Mouse (Mus musculus) hindbrain, embryonic 10.5 days (tissue): Measurements from ENCODE around the gene Ino80b. TPM values are rescaled to one million over a fixed set of nuclear protein-coding genes. Genes with fewer than 3 reads are reported as not detected.

Source experiments
- DNase-seq: peaks from one replicate; pipeline ENCODE4 v3.0.0-alpha.2; 2017; ENCODE audit warnings: low spot score
- H3K27ac ChIP-seq: fragments of 300-500 bp; sonication (generic); 2 replicates; pipeline ENCODE4 v1.5.1; 2016; ENCODE audit warnings: mild to moderate bottlenecking, moderate library complexity
- H3K27me3 ChIP-seq: fragments of 300-500 bp; sonication (generic); 2 replicates; pipeline ENCODE4 v1.6.1; 2016; ENCODE audit warnings: mild to moderate bottlenecking; ENCODE audit not compliant: poor library complexity, insufficient read depth, severe bottlenecking
- H3K36me3 ChIP-seq: fragments of 300-500 bp; sonication (generic); 2 replicates; pipeline ENCODE4 v1.6.1; 2016; ENCODE audit warnings: mild to moderate bottlenecking, moderate library complexity
- H3K4me1 ChIP-seq: fragments of 300-500 bp; sonication (generic); replicated peaks from 2 replicates; pipeline ENCODE4 v1.6.1; 2016; ENCODE audit warnings: mild to moderate bottlenecking
- H3K4me3 ChIP-seq: fragments of 300-500 bp; sonication (generic); 2 replicates; pipeline ENCODE4 v1.5.1; 2016; ENCODE audit warnings: mild to moderate bottlenecking, moderate library complexity
- H3K9me3 ChIP-seq: fragments of 300-500 bp; sonication (generic); 2 replicates; pipeline ENCODE4 v1.6.1; 2016; ENCODE audit warnings: mild to moderate bottlenecking, moderate library complexity
- WGBS: fragments of 180-500 bp; shearing (Covaris S2); methylation state at CpG from one replicate; pipeline ENCODE4 v1.1.7; 2016; 5-methylcytosine and 5-hydroxymethylcytosine counted together
- microRNA counts: library from miRNA; unstranded; fragments of <30 nt; microRNA quantifications from one replicate; lab custom pipeline; 2017
- polyA plus RNA-seq: library from polyadenylated mRNA; unstranded; fragments of >200 nt; fragmentation: Nextera tagmentation; extraction: Ambion mirVana; gene quantifications from 2 replicates; pipeline ENCODE4 v1.2.1, GENCODE M21; 2016

Ino80b gene
- polyA plus RNA-seq, 1 experiment from 2014 or later: 22.8 TPM

DNA sequence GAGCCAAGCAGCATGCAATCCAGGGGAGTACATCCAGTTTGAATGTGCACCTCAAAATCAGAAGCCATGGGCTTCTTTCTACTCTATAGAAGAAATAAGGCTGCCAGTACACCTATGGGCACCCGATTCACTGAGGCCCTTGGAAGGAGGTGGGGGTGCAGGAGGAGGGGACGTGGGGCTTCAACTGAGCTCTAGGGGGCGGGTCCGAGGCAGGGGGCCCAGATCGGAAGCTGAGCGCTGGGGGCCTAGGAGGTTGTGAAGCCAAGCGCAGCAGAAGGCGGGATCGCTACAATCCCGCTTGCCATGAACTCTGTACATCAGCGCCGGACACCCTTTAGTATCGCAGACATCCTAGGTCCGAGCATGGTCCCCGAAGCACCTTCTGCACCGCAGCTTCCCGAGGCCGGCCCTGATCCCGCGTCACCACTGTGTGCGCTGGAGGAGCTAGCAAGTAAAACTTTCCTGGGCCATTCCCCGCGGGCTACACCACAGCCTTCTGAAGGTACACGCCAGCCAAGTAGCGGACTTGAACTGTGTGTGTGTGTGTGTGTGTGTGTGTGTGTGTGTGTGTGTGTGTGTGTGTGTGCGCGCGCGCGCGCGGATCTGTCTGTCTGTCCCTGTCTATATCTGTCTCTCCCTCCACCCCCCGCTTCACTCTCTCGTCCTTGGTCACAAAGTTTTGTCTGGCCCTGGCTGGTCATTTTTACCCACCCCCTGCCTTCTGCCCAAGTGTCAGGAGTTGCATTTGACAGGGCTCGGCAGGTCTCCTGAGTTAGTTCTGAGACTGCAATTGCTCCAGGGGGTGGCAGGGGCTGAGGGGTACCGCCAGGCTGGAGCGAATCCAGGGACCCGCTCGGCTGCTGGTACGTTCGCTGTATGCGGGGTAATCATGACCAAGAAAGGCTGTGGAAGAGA is 38.9 kb downstream of the Ino80b start, which contains the start of gene Lbx2:
Lbx2 (plus strand) TSS at position 247 of the 915 bp plus-strand sequence.
- Histone ChIP-seq H3K27ac (no peak within 1 kb of the TSS), H3K36me3 (peaks cover 16% of the 10 kb centered on the region), H3K9me3 (no peaks in the 10 kb centered on the region), H3K27me3 (peaks cover 96% of the 10 kb centered on the region), H3K4me3 (peak within 1 kb of the TSS; percentile 43), H3K4me1 (peaks cover 42% of the 10 kb centered on the region)
- 3% methylated on average over 42 of the region's 42 CpGs for WGBS
- DNase-seq: no peak

DNA sequence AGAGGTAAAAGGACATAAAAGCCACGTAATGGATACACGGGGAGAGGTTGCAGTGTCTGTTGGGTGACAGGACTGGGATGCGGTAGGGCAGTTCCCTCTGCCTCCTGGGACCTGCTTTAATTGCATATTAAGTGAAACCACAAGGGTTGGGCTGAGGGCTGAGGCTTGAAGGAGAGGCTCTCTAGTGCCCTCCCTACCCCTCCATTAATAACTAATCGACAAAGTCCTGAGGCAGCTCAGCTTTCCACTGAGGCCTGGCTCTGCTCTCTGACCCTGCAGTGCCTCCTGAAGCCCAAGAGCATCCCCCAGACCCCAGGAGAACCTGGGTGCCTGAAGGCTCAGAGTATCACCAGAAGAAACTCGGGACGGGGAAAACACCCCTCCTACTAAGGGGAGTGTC is 40.8 kb downstream of the Ino80b start:
- Histone ChIP-seq H3K9me3 (no peaks in the 10 kb centered on the region), H3K27me3 (peaks cover 89% of the 10 kb centered on the region), H3K27ac (no peak overlapping the region), H3K4me1 (peaks cover 47% of the 10 kb centered on the region), H3K36me3 (peaks cover 33% of the 10 kb centered on the region), H3K4me3 (no peak overlapping the region)
- DNase-seq: no peak
- 3% methylated on average over 6 of the region's 6 CpGs for WGBS

- 6% methylated on average over 5 of the region's 5 CpGs for WGBS
- DNase-seq: no peak
- peaks cover 80% of the 10 kb centered on the region for H3K27me3 ChIP-seq
- H3K27ac ChIP-seq: no peak overlapping the region
- H3K4me1 ChIP-seq: peaks cover 55% of the 10 kb centered on the region
- H3K4me3 ChIP-seq: no peak overlapping the region
- no peaks in the 10 kb centered on the region for H3K9me3 ChIP-seq
- peaks cover 33% of the 10 kb centered on the region for H3K36me3 ChIP-seq
These were observed 41.7 kb downstream of the Ino80b start for GRCm38 (mm10) chr6:83083497-83083896.

DNA sequence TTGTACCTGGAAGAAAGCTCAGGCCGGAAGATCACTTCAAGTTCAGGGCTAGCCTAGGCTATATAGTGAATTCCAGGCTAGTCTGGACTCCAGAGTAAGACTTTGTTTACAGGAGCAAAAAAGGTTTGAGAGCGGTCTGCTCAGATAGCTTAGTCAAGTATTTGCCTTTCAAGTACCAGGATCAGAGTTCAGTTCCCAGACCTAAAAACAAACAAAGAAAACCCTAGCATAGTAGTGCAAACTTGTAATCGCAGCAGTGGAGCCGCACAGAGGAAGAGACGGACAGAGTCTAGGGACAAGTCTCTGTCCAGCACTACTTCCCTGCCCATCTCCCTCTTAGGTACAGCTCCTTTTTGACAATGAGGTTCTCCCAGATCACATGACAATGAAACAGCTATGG is 45.0 kb downstream of the Ino80b start:
- H3K27me3 ChIP-seq: peaks cover 71% of the 10 kb centered on the region
- peaks cover 33% of the 10 kb centered on the region for H3K36me3 ChIP-seq
- peaks cover 39% of the 10 kb centered on the region for H3K4me1 ChIP-seq
- H3K9me3 ChIP-seq: no peaks in the 10 kb centered on the region
- 91% methylated on average over 5 of the region's 5 CpGs for WGBS
- no peak overlapping the region for H3K4me3 ChIP-seq
- DNase-seq: no peak
- no peak overlapping the region for H3K27ac ChIP-seq

- under 1% methylated on average over 46 of the region's 46 CpGs for WGBS
- H3K4me3 ChIP-seq: peak overlapping the region; percentile 83
These were observed 46.8 kb downstream of the Ino80b start for GRCm38 (mm10) chr6:83078324-83078858.

GRCm38 (mm10) chr6:83077630-83078323 is 47.5 kb downstream of the Ino80b start, which contains the start of gene Pcgf1:
Gene Pcgf1 (plus strand): TSS chr6:83077869.
- whole genome bisulfite sequencing: under 1% methylated on average over 54 of the region's 54 CpGs
- no peak for DNase-seq
- H3K4me1 ChIP-seq: peaks cover 26% of the 10 kb centered on the region
- peaks cover 31% of the 10 kb centered on the region for H3K36me3 ChIP-seq
- H3K27ac ChIP-seq: peak within 1 kb of the TSS; percentile 98
- peaks cover 71% of the 10 kb centered on the region for H3K27me3 ChIP-seq
- no peaks in the 10 kb centered on the region for H3K9me3 ChIP-seq
- H3K4me3 ChIP-seq: peak within 1 kb of the TSS; percentile 83

More at GRCm38 (mm10) chr6:83078324-83078858, 46.8 kb downstream of the Ino80b start:
- H3K36me3 ChIP-seq: peaks cover 33% of the 10 kb centered on the region
- no peaks in the 10 kb centered on the region for H3K9me3 ChIP-seq
- peak; percentile 99 for DNase-seq
- peak overlapping the region; percentile 98 for H3K27ac ChIP-seq
- peaks cover 71% of the 10 kb centered on the region for H3K27me3 ChIP-seq
- H3K4me1 ChIP-seq: peaks cover 26% of the 10 kb centered on the region

GRCm38 (mm10) chr6:83074979-83075378 is 50.3 kb downstream of the Ino80b start:
- Histone ChIP-seq H3K4me3 (no peak overlapping the region), H3K27me3 (peaks cover 76% of the 10 kb centered on the region), H3K36me3 (peaks cover 3% of the 10 kb centered on the region), H3K9me3 (no peaks in the 10 kb centered on the region), H3K4me1 (peaks cover 46% of the 10 kb centered on the region), H3K27ac (no peak overlapping the region)
- WGBS: 22% methylated on average over 2 of the region's 2 CpGs
- DNase-seq: no peak

MicroRNA genes within 50 kb of the gene (microRNA counts, 519-probe panel; counts per million panel counts)
- 1,255 counts per million, percentile 77 among the panel's probes with 10 or more counts for microRNA mmu-miR-3470a+mmu-miR-3470b (lab: Ali Mortazavi, UCI)

Other genes starting within 250 kb of the Ino80b start
- gene Sema4f, start 185.7 kb downstream of the Ino80b start, polyA plus RNA-seq: 2.9 and 3.2 TPM in 2 replicates
- gene M1ap, start 178.5 kb downstream of the Ino80b start, polyA plus RNA-seq: 0.22 and 0.42 TPM in 2 replicates
- 7.7 and 8.6 TPM in 2 replicates for gene Dok1, start 92.0 kb downstream of the Ino80b start, polyA plus RNA-seq
- 10.5 and 10.7 TPM in 2 replicates for gene Loxl3, start 91.3 kb downstream of the Ino80b start, polyA plus RNA-seq
- 169 and 179 TPM in 2 replicates for gene Aup1, start 70.9 kb downstream of the Ino80b start, polyA plus RNA-seq
- 70.9 and 82.5 TPM in 2 replicates for gene Htra2, start 70.2 kb downstream of the Ino80b start, polyA plus RNA-seq
- gene Dqx1, start 67.6 kb downstream of the Ino80b start, polyA plus RNA-seq: 2.2 and 3.5 TPM in 2 replicates
- gene Tlx2, start 55.1 kb downstream of the Ino80b start, polyA plus RNA-seq: 5.6 and 12.3 TPM in 2 replicates
- gene Pcgf1, start 47.6 kb downstream of the Ino80b start, polyA plus RNA-seq: 41.1 and 42.2 TPM in 2 replicates
- gene Lbx2, start 39.1 kb downstream of the Ino80b start, polyA plus RNA-seq: 0.39 and 0.55 TPM in 2 replicates
- 3.0 and 3.8 TPM in 2 replicates for gene Ccdc142, start 23.8 kb downstream of the Ino80b start, polyA plus RNA-seq
- gene Gm42688, start 23.8 kb downstream of the Ino80b start, polyA plus RNA-seq: 2.2 and 3.2 TPM in 2 replicates
- gene Mrpl53, start 16.4 kb downstream of the Ino80b start, polyA plus RNA-seq: 151 and 154 TPM in 2 replicates
- gene Mogs, start 9.9 kb downstream of the Ino80b start, polyA plus RNA-seq: 37.9 and 40.0 TPM in 2 replicates
- 157 and 245 TPM in 2 replicates for gene Wbp1, start 3.9 kb downstream of the Ino80b start, polyA plus RNA-seq
- 40.5 and 46.4 TPM in 2 replicates for gene Rtkn, start 10.0 kb upstream of the Ino80b start, polyA plus RNA-seq
- gene Wdr54, start 31.0 kb upstream of the Ino80b start, polyA plus RNA-seq: 14.2 and 15.9 TPM in 2 replicates
- gene 1700003E16Rik, start 31.0 kb upstream of the Ino80b start, polyA plus RNA-seq: 3.1 and 6.0 TPM in 2 replicates
- 121 and 140 TPM in 2 replicates for gene Dctn1, start 40.5 kb upstream of the Ino80b start, polyA plus RNA-seq
- 1.1 and 5.3 TPM in 2 replicates for gene Slc4a5, start 94.4 kb upstream of the Ino80b start, polyA plus RNA-seq
- gene Mthfd2, start 200.5 kb upstream of the Ino80b start, polyA plus RNA-seq: 43.6 and 61.8 TPM in 2 replicates
- 50.1 and 58.6 TPM in 2 replicates for gene Mob1a, start 200.6 kb upstream of the Ino80b start, polyA plus RNA-seq
- 138 and 158 TPM in 2 replicates for gene Bola3, start 223.7 kb upstream of the Ino80b start, polyA plus RNA-seq